Mouse (Mus musculus) MEL (cell line): Measurements from ENCODE around the gene Eipr1. TPM values are rescaled to one million over a fixed set of nuclear protein-coding genes. Genes with fewer than 3 reads are reported as not detected.

Experiments used
- DNase-seq: peaks from one replicate; pipeline ENCODE4 v3.0.0; 2011; ENCODE audit warnings: low read depth, low spot score
- H3K27ac ChIP-seq: 2 replicates; pipeline ENCODE4 v1.5.1; 2012; ENCODE audit warnings: low read depth, mild to moderate bottlenecking, control low read depth, low read length, moderate library complexity; ENCODE audit not compliant: control insufficient read depth
- H3K27me3 ChIP-seq, 2 experiments: fragments of 150-350 bp in 1 of 2; sonication (generic) in 1 of 2; 2 replicates each; pipeline ENCODE4 v1.6.1; 2012; ENCODE audit warnings: low read length in 2 of 2, mild to moderate bottlenecking in 2 of 2, improper control_type of control experiment in 1 of 2, moderate library complexity in 1 of 2; ENCODE audit not compliant: insufficient read depth in 2 of 2, control insufficient read depth in 1 of 2
- H3K36me3 ChIP-seq, 2 experiments: 2 replicates each; pipeline ENCODE4 v1.6.1; 2012 to 2014; ENCODE audit warnings: low read length in 2 of 2, improper control_type of control experiment in 1 of 2, inconsistent platforms in 1 of 2, mild to moderate bottlenecking in 1 of 2; ENCODE audit not compliant: insufficient read depth in 2 of 2, control insufficient read depth in 1 of 2
- H3K4me1 ChIP-seq, 2 experiments: fragments of 150-350 bp in 1 of 2; sonication (generic) in 1 of 2; 2 replicates each; pipeline ENCODE4 v1.6.1; 2012; ENCODE audit warnings: low read length in 2 of 2, improper control_type of control experiment in 1 of 2, mild to moderate bottlenecking in 1 of 2; ENCODE audit not compliant: insufficient read depth in 2 of 2, control insufficient read depth in 1 of 2
- H3K4me3 ChIP-seq, 2 experiments: fragments of 150-350 bp in 1 of 2; sonication (generic) in 1 of 2; 2 replicates each; pipeline ENCODE4 v1.5.1; 2012; ENCODE audit warnings: low read depth in 2 of 2, low read length in 2 of 2, mild to moderate bottlenecking in 2 of 2, moderate library complexity in 2 of 2, control low read depth in 1 of 2, improper control_type of control experiment in 1 of 2; ENCODE audit not compliant: control insufficient read depth in 1 of 2, insufficient read depth in 1 of 2
- H3K79me2 ChIP-seq: 2 replicates; pipeline ENCODE4 v1.6.1; 2012; ENCODE audit warnings: mild to moderate bottlenecking, low read length, moderate library complexity; ENCODE audit not compliant: control insufficient read depth, poor library complexity, insufficient read depth
- H3K9ac ChIP-seq: 2 replicates; pipeline ENCODE4 v1.6.1; 2012; ENCODE audit warnings: low read depth, mild to moderate bottlenecking, control low read depth, low read length, moderate library complexity; ENCODE audit not compliant: control insufficient read depth, poor library complexity, severe bottlenecking
- H3K9me3 ChIP-seq: fragments of 150-350 bp; sonication (generic); replicated peaks from 2 replicates; pipeline ENCODE4 v1.6.1; 2012; ENCODE audit warnings: mild to moderate bottlenecking, low read length, improper control_type of control experiment, moderate library complexity; ENCODE audit not compliant: insufficient read depth
- CHD1 ChIP-seq: IDR thresholded peaks from 2 replicates; pipeline ENCODE4 v1.6.1; 2012; ENCODE audit warnings: low read depth, mild to moderate bottlenecking, inconsistent platforms, low read length, improper control_type of control experiment
- E2F4 ChIP-seq: IDR thresholded peaks from 2 replicates; pipeline ENCODE4 v1.6.1; 2011; ENCODE audit warnings: low read depth, low read length, improper control_type of control experiment, borderline replicate concordance
- ELF1 ChIP-seq: IDR thresholded peaks from 2 replicates; pipeline ENCODE4 v1.6.1; 2014; ENCODE audit warnings: low read depth, mild to moderate bottlenecking, inconsistent platforms, low read length, improper control_type of control experiment, moderate library complexity
- ETS1 ChIP-seq: IDR thresholded peaks from 2 replicates; pipeline ENCODE4 v1.6.1; 2012; ENCODE audit warnings: low read depth, mild to moderate bottlenecking, inconsistent platforms, low read length, improper control_type of control experiment, moderate library complexity
- JUND ChIP-seq: IDR thresholded peaks from 2 replicates; pipeline ENCODE4 v1.6.1; 2011; ENCODE audit warnings: low read depth, mild to moderate bottlenecking, improper control_type of control experiment, low read length
- MAFK ChIP-seq: IDR thresholded peaks from 2 replicates; pipeline ENCODE4 v1.6.1; 2011; ENCODE audit warnings: low read depth, mild to moderate bottlenecking, low read length, improper control_type of control experiment, borderline replicate concordance
- MAX ChIP-seq: IDR thresholded peaks from 2 replicates; pipeline ENCODE4 v1.6.1; 2011; ENCODE audit warnings: low read length, improper control_type of control experiment
- MEF2A ChIP-seq: IDR thresholded peaks from 2 replicates; pipeline ENCODE4 v1.6.1; 2014; ENCODE audit warnings: low read depth, mild to moderate bottlenecking, inconsistent platforms, low read length, improper control_type of control experiment; ENCODE audit not compliant: poor library complexity, insufficient replicate concordance, severe bottlenecking; ENCODE audit errors: extremely low read depth
- NRF1 ChIP-seq: IDR thresholded peaks from 2 replicates; pipeline ENCODE4 v1.6.1; 2014; ENCODE audit warnings: low read depth, mild to moderate bottlenecking, inconsistent platforms, low read length, improper control_type of control experiment, moderate library complexity; ENCODE audit not compliant: poor library complexity, insufficient read depth, severe bottlenecking
- POLR2A ChIP-seq, 2 experiments: IDR thresholded peaks; 2 replicates each; pipeline ENCODE4 v1.6.1; 2011 to 2012; ENCODE audit warnings: low read length in 2 of 2, mild to moderate bottlenecking in 2 of 2, control low read depth in 1 of 2, improper control_type of control experiment in 1 of 2, low read depth in 1 of 2, moderate library complexity in 1 of 2; ENCODE audit not compliant: control insufficient read depth in 1 of 2, insufficient read depth in 1 of 2, poor library complexity in 1 of 2
- POLR2AphosphoS5 ChIP-seq: IDR thresholded peaks from 2 replicates; pipeline ENCODE4 v1.6.1; 2012; ENCODE audit warnings: low read depth, borderline replicate concordance, mild to moderate bottlenecking, inconsistent platforms, low read length, moderate library complexity, mixed read lengths
- RAD21 ChIP-seq: IDR thresholded peaks from 2 replicates; pipeline ENCODE4 v1.6.1; 2011; ENCODE audit warnings: mild to moderate bottlenecking, low read depth, low read length, improper control_type of control experiment
- RCOR1 ChIP-seq: IDR thresholded peaks from 2 replicates; pipeline ENCODE4 v1.6.1; 2012; ENCODE audit warnings: low read depth, mild to moderate bottlenecking, inconsistent platforms, low read length, improper control_type of control experiment
- TCF12 ChIP-seq: IDR thresholded peaks from 2 replicates; pipeline ENCODE4 v1.6.1; 2014; ENCODE audit warnings: low read depth, mild to moderate bottlenecking, inconsistent platforms, low read length, improper control_type of control experiment, moderate library complexity
- USF2 ChIP-seq, 2 experiments: IDR thresholded peaks; 2 replicates each; pipeline ENCODE4 v1.6.1; 2011 to 2012; ENCODE audit warnings: improper control_type of control experiment in 2 of 2, low read length in 2 of 2, borderline replicate concordance in 1 of 2, inconsistent platforms in 1 of 2, low read depth in 1 of 2, mild to moderate bottlenecking in 1 of 2; ENCODE audit not compliant: insufficient read depth in 1 of 2
- ZC3H11A ChIP-seq: IDR thresholded peaks from 2 replicates; pipeline ENCODE4 v1.6.1; 2012; ENCODE audit warnings: low read depth, mild to moderate bottlenecking, inconsistent platforms, low read length, improper control_type of control experiment
- ZMIZ1 ChIP-seq: IDR thresholded peaks from 2 replicates; pipeline ENCODE4 v1.6.1; 2012; ENCODE audit warnings: low read depth, mild to moderate bottlenecking, inconsistent platforms, low read length, improper control_type of control experiment, moderate library complexity
- ZNF384 ChIP-seq: IDR thresholded peaks from 2 replicates; pipeline ENCODE4 v1.6.1; 2012; ENCODE audit warnings: low read depth, mild to moderate bottlenecking, inconsistent platforms, low read length, improper control_type of control experiment
- polyA plus RNA-seq, 2 experiments: library from polyadenylated mRNA; stranded (reverse) in 1 of 2; unstranded in 1 of 2; fragments of >175 nt in 1 of 2; fragments of >200 nt in 1 of 2; gene quantifications; 2 replicates each; pipeline versions ENCODE4 v1.2.1 to v1.2.4; 2012; ENCODE audit warnings: low replicate concordance in 2 of 2, low read depth in 1 of 2; ENCODE audit not compliant: insufficient read length in 2 of 2, insufficient read depth in 1 of 2, missing spikeins in 1 of 2
- total RNA-seq: library from RNA; depleted of rRNA; stranded (reverse); fragments of 300-350 nt; gene quantifications from 2 replicates; pipeline ENCODE4 v1.2.3, GENCODE M21; 2012

Eipr1 gene
- total and polyA plus RNA-seq, 3 experiments: 45.8 to 51.5 TPM; not detected in 1

DNA sequence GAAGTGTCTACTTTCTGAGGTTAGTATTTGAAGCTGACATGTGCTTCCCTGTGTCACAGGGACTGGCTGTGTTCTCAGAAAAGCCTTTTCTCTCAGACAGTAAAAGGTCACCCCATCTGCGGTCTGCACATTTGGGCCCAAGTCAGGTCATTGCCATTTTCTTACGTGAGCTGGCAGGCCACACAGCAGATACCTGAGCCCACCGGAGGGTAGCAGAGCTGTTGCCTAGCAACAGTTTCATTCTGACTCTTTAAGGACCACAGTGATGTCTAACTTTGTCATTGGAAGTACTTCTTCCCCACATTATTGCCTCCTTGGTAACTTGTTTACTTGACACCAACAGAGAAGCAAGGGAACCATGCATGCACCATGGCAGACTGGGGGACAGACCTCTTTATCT, 41.0 kb downstream of the Eipr1 start:
- H3K79me2 ChIP-seq: no peaks in the 10 kb centered on the region
- no peak for TF ChIP-seq E2F4
- no peak for TF ChIP-seq ZMIZ1
- no peak for TF ChIP-seq ZC3H11A
- no peak for TF ChIP-seq ETS1
- no peak for TF ChIP-seq POLR2A (IDR thresholded peaks at IDR 0.05; ENCODE audit: control insufficient read depth in 1 of 2, insufficient read depth in 1 of 2, low read depth in 1 of 2, low read length in 2 of 2, poor library complexity in 1 of 2)
- TF ChIP-seq ZNF384: no peak
- TF ChIP-seq ELF1: no peak
- TF ChIP-seq, all 39 proteins: peak for 0
- no peak overlapping the region for H3K27ac ChIP-seq
- H3K36me3 ChIP-seq: no peaks in the 10 kb centered on the region
- H3K4me1 ChIP-seq: no peaks in the 10 kb centered on the region
- H3K9ac ChIP-seq: no peak overlapping the region
- no peak for DNase-seq
- H3K4me3 ChIP-seq: no peak overlapping the region
- H3K27me3 ChIP-seq: no peaks in the 10 kb centered on the region
- H3K9me3 ChIP-seq: no peaks in the 10 kb centered on the region

GRCm38 (mm10) chr12:28793715-28794114, 42.1 kb downstream of the Eipr1 start:
- no peaks in the 10 kb centered on the region for H3K9me3 ChIP-seq
- no peaks in the 10 kb centered on the region for H3K79me2 ChIP-seq
- H3K27me3 ChIP-seq: no peaks in the 10 kb centered on the region
- no peak for DNase-seq
- no peaks in the 10 kb centered on the region for H3K36me3 ChIP-seq
- no peak overlapping the region for H3K4me3 ChIP-seq
- H3K27ac ChIP-seq: no peak overlapping the region
- no peak for TF ChIP-seq E2F4
- TF ChIP-seq MAX: no peak
- no peak for TF ChIP-seq NRF1
- TF ChIP-seq RCOR1: no peak
- no peak for TF ChIP-seq ZMIZ1
- TF ChIP-seq POLR2A (IDR thresholded peaks at IDR 0.05; ENCODE audit: control insufficient read depth in 1 of 2, insufficient read depth in 1 of 2, low read depth in 1 of 2, low read length in 2 of 2, poor library complexity in 1 of 2): no peak
- TF ChIP-seq MAFK: no peak
- TF ChIP-seq ZC3H11A: no peak
- TF ChIP-seq MEF2A: no peak
- TF ChIP-seq JUND: no peak
- TF ChIP-seq USF2 (IDR thresholded peaks at IDR 0.05; ENCODE audit: borderline replicate concordance in 1 of 2, insufficient read depth in 1 of 2, low read depth in 1 of 2, low read length in 2 of 2): no peak
- TF ChIP-seq TCF12: no peak
- TF ChIP-seq RAD21: no peak
- no peak for TF ChIP-seq POLR2AphosphoS5
- no peak for TF ChIP-seq CHD1
- no peak overlapping the region for H3K9ac ChIP-seq
- no peaks in the 10 kb centered on the region for H3K4me1 ChIP-seq
